ENCODE assay signal across 21 mouse cellular contexts in the genomic region with DNA sequence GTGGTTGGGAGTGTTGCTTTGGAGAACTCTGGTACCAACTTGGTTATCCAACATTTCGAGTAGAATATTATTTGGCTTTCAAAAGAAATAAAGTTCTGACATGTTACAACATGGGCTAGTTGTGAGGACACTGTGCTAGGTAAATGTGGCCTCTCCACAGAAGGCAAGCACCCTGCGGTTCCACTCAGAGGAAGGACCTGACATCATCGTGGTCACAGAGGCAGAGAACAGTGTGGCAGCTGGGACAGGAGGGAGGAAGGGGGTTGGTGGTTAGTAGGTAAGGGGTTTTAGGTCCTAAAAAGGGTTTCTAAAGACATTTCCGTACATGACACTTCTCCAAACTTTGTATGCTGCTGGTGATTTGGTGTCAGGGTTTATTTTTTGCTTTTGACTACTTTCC.
DNase-seq lines count a peak whose midpoint lies in the region; ATAC-seq lines count a peak whose summit lies in the region.
"Had no signal": no experiment of that assay in that cellular context is flagged by ENCODE, and none has a peak within 500 bp of the region (broad histone marks: within the 10 kb centered on the region; RNA-seq: fewer than 3 reads in every experiment).

No protein-coding gene starts in this region.

- peaks cover 3% of the 10 kb centered on the region; the same call in 1 of the 2 replicates for H3K4me1 ChIP-seq in liver, embryonic 16.5 days (ENCODE audit: control insufficient read depth, low read depth, low read length)
- H3K4me1 ChIP-seq in liver, embryonic 12.5 days: peaks cover 14% of the 10 kb centered on the region
- H3K4me1 ChIP-seq in forebrain, embryonic 11.5 days (replicated peaks; ENCODE audit: control insufficient read depth, insufficient read depth, low read length): peaks cover 4% of the 10 kb centered on the region; the same call in 1 of the 2 replicates

- 0 out of 2 replicates have a peak, but pooled peaks have one; percentile 50 for ATAC-seq in liver, embryonic 16.5 days (ENCODE audit: low read depth)
- no peak for ATAC-seq in liver, embryonic 12.5 days
- peak; percentile 83 for ATAC-seq in activated CD4-positive, CD25-positive, alpha-beta regulatory T cell, adult 4 months
- peak; percentile 73 for ATAC-seq in megakaryocyte, adult 5-6 weeks (ENCODE audit: poor library complexity, severe bottlenecking)
- ATAC-seq in forebrain, embryonic 11.5 days (replicated peaks; ENCODE audit: low FRiP score): no peak
- ATAC-seq: forebrain, embryonic 14.5 days; lung, postnatal 0 days; midbrain, embryonic 15.5 days had no signal

- 27% methylated on average over 4 of the region's 4 CpGs for WGBS in liver, embryonic 16.5 days (ENCODE audit: insufficient replicate concordance)
- 29% methylated on average over 4 of the region's 4 CpGs for WGBS in liver, embryonic 12.5 days (ENCODE audit: insufficient replicate concordance)
- whole genome bisulfite sequencing in forebrain, embryonic 11.5 days: 83% methylated on average over 4 of the region's 4 CpGs

- no peak overlapping the region for H3K4me2 ChIP-seq in liver, embryonic 16.5 days (ENCODE audit: low read depth, low read length)
- no peak overlapping the region for H3K4me2 ChIP-seq in liver, embryonic 12.5 days
- H3K4me2 ChIP-seq in forebrain, embryonic 11.5 days (ENCODE audit: low read depth, low read length, severe bottlenecking): no peak overlapping the region
- H3K4me2 ChIP-seq: embryonic facial prominence, embryonic 12.5 days; limb, embryonic 12.5 days; midbrain, embryonic 15.5 days had no signal

- no peaks in the 10 kb centered on the region for H3K9me3 ChIP-seq in liver, embryonic 16.5 days (replicated peaks; ENCODE audit: control insufficient read depth, low read length)
- no peaks in the 10 kb centered on the region for H3K9me3 ChIP-seq in liver, embryonic 12.5 days (replicated peaks)
- no peaks in the 10 kb centered on the region for H3K9me3 ChIP-seq in forebrain, embryonic 11.5 days (ENCODE audit: control insufficient read depth, low read length)
- H3K9me3 ChIP-seq: embryonic facial prominence, embryonic 12.5 days; limb, embryonic 12.5 days; midbrain, embryonic 15.5 days had no signal

- H3K9ac ChIP-seq in liver, embryonic 16.5 days (ENCODE audit: low read depth, low read length): no peak overlapping the region
- H3K9ac ChIP-seq in liver, embryonic 12.5 days: no peak overlapping the region
- H3K9ac ChIP-seq in forebrain, embryonic 11.5 days (ENCODE audit: low read length): no peak overlapping the region
- H3K9ac ChIP-seq: embryonic facial prominence, embryonic 12.5 days; limb, embryonic 12.5 days; liver, embryonic 14.5 days; midbrain, embryonic 15.5 days had no signal

- H3K4me3 ChIP-seq in liver, embryonic 16.5 days (ENCODE audit: low read depth, low read length): no peak overlapping the region
- no peak overlapping the region for H3K4me3 ChIP-seq in liver, embryonic 12.5 days
- no peak overlapping the region for H3K4me3 ChIP-seq in forebrain, embryonic 11.5 days (ENCODE audit: low read depth, low read length)
- H3K4me3 ChIP-seq: embryonic facial prominence, embryonic 12.5 days; erythroblast, embryonic 14.5 days; limb, embryonic 12.5 days; midbrain, embryonic 15.5 days had no signal

- no peak overlapping the region for H3K27ac ChIP-seq in liver, embryonic 16.5 days (ENCODE audit: low read length)
- no peak overlapping the region for H3K27ac ChIP-seq in liver, embryonic 12.5 days
- H3K27ac ChIP-seq in forebrain, embryonic 11.5 days (ENCODE audit: low read depth, low read length): no peak overlapping the region
- H3K27ac ChIP-seq: embryonic facial prominence, embryonic 12.5 days; limb, embryonic 12.5 days; liver, embryonic 14.5 days; midbrain, embryonic 15.5 days had no signal

- no peaks in the 10 kb centered on the region for H3K27me3 ChIP-seq in liver, embryonic 16.5 days (ENCODE audit: control insufficient read depth, insufficient read depth, low read depth, low read length)
- H3K27me3 ChIP-seq in liver, embryonic 12.5 days (replicated peaks): no peaks in the 10 kb centered on the region
- H3K27me3 ChIP-seq in splenic B cell, adult 2 months (ENCODE audit: control insufficient read depth, insufficient read depth, low read length, poor library complexity, severe bottlenecking): no peaks in the 10 kb centered on the region
- no peaks in the 10 kb centered on the region for H3K27me3 ChIP-seq in forebrain, embryonic 11.5 days (ENCODE audit: control insufficient read depth, insufficient read depth, low read length)
- H3K27me3 ChIP-seq: midbrain, embryonic 15.5 days had no signal

- peak; percentile 64 for DNase-seq in splenic B cell, adult 2 months (ENCODE audit: low read depth, low spot score)
- no peak for DNase-seq in forebrain, embryonic 11.5 days (ENCODE audit: low spot score)
- no peak for DNase-seq in frontal cortex, postnatal 14 days (ENCODE audit: low spot score in 2 of 2)
- no peak for DNase-seq in gastrocnemius, adult 18-20 months (ENCODE audit: low spot score)
- DNase-seq: adrenal gland, adult 2 months; cerebellum, adult 8-10 months; gastrocnemius, postnatal 36 days; kidney, postnatal 4 days; layer of hippocampus, adult 9-11 months; right cerebral cortex, adult 18-20 months had no signal

- H3K36me3 ChIP-seq in liver, embryonic 16.5 days (ENCODE audit: control insufficient read depth, insufficient read depth): no peaks in the 10 kb centered on the region
- H3K36me3 ChIP-seq in liver, embryonic 12.5 days: no peaks in the 10 kb centered on the region
- no peaks in the 10 kb centered on the region; the same call in 1 of the 2 replicates for H3K36me3 ChIP-seq in splenic B cell, adult 2 months (ENCODE audit: control insufficient read depth, insufficient read depth, low read length, poor library complexity, severe bottlenecking)
- H3K36me3 ChIP-seq in forebrain, embryonic 11.5 days (ENCODE audit: control insufficient read depth, insufficient read depth, low read length): no peaks in the 10 kb centered on the region
- H3K36me3 ChIP-seq: embryonic facial prominence, embryonic 12.5 days; limb, embryonic 12.5 days; midbrain, embryonic 15.5 days had no signal

Comparison
In these comparisons a context has a peak if more than half of its experiments do, and no peak if none do; other contexts are left out.
1. ATAC-seq: peak in liver, embryonic 16.5 days (single experiment), activated CD4-positive, CD25-positive, alpha-beta regulatory T cell, adult 4 months (single experiment) and megakaryocyte, adult 5-6 weeks (single experiment); none in liver, embryonic 12.5 days (single experiment) and forebrain, embryonic 11.5 days (single experiment).